Mouse (Mus musculus) heart, postnatal 14 days (tissue): ENCODE results near the gene Dnah12. TPM values are rescaled to one million over a fixed set of nuclear protein-coding genes. Genes with fewer than 3 reads are reported as not detected.
"Not testable (repeated sequence)": the region's sequence is repeated elsewhere in the genome, so short reads cannot be mapped to it uniquely, and the experiment has no call there.

Source experiments
- DNase-seq, 2 experiments: peaks; one replicate each; pipeline ENCODE4 v3.0.0; 2021 to 2022
- intact Hi-C: fragments of 180-260 bp; cut with DNase I; formaldehyde crosslinking; loops from one replicate; pipeline ENCODE4 v1.15.1; 2025
- total RNA-seq, 2 experiments: library from RNA; stranded (reverse); gene quantifications; 2 replicates each; pipeline ENCODE4 v1.2.3; 2021

Dnah12 gene
- total RNA-seq, 2 experiments from 2014 or later: 0.12 to 0.22 TPM

DNA sequence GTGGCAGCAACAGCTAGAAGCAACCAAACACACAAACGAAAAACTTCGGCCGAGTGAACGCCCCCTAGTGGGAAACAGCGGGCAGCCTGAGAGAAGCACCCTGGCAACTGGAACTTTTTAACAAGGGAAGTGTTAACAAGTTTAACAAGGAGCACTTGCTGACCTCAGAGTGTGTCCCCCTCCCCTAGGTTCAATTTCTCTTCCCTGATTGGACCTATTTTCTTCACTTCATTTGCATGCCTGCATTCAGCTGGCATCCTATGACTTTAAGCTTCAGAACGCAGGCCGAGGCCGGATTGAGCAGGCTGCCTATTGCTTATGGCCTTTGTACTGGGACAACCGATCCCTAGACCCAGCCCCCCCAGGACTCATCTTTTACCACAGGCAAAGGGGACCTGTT lies 174.3 kb downstream of the Dnah12 start:
- intact Hi-C loops: no loop called here
- no peak for DNase-seq

DNA sequence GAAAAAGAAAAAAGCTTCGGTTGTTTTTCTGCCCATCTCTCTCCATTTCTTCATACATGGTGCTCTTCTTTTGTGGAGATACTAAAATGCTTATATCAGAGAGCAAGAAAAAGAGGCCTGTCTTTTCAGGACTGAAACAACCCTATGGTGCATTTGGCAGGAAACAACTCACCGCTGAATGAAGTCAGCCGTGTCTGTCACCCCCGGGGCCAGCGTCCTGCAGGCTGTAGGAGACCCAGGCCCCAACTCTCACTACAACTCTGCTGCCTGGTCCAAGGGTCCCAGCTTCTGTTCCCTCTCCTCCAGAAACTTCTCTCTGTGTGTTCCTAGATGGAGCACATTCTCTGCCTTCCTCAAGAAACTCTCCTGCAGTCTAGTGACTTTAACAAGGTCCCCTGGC lies 175.2 kb downstream of the Dnah12 start:
- no peak for DNase-seq
- intact Hi-C loops: no loop called here

DNA sequence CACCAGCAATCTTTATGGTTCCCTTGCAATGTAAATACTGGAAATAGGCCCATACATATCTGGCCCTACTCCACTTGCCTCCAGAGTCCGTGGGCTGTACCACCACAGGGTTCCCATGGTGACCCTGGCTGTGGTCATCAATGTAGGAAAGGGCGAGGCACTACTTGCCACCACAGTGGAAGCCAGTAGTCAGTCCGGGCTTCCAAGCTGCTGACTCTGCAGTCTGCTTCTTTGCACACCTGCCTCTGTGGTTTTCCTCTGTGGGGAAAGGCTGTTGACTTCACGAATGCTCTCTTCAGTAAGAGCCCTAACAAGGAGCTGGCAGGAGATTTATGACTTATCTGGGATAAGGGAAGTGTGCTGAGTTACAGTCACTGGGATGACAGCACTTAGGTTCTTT lies 185.7 kb downstream of the Dnah12 start:
- no peak for DNase-seq
- intact Hi-C loops: no loop called here

DNA sequence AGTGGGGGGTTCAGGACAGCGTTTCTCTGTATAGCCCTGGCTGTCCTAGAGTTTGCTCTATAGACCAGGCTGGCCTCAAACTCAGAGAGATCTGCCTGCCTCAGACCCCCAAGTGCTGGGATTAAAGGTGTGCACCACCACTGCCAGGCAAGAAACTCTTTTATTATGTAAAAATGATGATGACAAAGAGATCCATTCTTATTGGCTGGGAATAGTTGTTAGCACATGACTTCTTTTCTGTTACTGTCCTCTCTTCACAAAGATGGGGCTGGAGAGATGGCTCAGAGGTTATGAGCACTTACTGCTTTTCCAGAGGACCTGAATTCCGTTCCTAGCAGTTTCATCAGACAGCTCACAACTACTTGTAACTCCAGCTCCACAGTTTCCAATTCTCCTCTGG lies 186.9 kb downstream of the Dnah12 start:
- DNase-seq: no peak
- intact Hi-C loops: no loop called here

DNA sequence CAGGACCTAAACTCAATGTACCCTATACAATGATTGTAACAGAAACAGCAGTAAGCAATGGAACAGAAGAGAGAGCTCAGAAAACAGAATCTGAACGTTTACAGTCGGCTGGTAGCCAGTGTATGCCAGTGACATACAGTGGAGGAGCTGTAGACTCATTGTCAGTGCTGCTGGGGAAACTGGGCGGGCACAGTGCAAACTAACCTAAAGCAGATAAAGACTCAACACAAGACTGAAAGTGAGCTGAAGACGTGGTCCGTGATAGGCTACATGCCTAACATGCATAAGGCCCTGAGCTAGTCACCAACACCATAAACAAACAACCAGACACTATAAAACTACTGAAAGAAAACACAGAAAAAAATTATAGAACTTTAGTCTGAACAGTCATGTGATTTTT lies 188.6 kb downstream of the Dnah12 start:
- no peak for DNase-seq
- intact Hi-C loops: no loop called here

DNA sequence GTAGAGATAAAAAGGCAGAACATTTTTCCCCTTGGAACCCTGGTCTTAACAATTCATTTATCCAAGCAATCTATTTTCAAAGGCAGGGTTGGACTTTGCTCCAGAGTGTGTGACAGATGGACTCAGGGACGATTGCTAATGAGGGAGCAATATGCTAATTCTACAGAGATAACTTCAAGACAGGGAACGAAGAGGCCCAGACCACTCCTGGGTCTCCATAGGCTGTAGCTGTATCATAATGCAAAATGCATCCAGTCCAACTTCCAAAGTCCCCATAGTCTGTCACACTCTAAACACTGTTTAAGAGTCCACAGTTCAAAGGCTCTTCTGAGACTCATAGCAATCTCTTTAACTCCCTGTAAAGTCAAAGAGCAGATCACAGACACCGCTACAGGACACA lies 194.2 kb downstream of the Dnah12 start:
- DNase-seq: no peak
- intact Hi-C loops: no loop called here

DNA sequence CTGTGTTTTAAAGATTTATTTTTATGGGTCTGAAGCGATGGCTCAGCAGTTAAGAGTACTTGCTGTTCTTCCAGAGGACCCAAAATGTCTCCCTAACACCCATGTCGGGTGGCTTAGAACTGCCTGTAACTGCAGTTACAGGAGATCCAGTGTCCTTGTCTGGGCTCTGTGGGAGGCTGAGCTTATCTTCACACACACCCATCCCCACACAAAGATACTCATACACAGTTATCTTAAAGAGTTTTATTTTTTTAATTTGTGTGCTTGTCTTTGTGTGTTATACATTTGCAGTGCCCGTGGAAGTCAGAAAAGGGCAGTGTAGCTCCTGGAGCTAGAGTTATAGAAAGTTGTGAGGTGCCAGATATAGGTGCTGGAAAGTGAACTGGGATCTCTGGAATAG lies 197.7 kb downstream of the Dnah12 start:
- intact Hi-C loops: no loop called here
- no peak for DNase-seq

DNA sequence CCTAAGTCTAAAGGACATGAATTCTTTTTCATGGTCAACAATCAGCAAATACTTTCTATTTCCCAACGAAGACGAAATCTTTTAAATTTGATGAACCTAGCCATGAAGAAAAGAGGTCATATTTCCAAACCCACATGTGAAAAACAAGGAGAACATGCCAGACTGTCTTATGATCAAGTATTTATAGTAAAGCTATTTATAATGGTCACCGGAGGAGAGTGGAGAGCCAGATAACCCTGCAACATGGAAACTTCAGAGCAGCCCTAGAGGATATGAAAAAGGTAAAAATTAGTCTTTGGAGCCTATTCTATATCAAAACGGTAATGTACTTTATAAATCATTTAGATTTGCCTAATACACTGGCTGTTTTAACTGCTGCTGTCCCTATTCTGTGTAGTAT lies 201.3 kb downstream of the Dnah12 start, which contains the start of gene Asb14:
TSS of gene Asb14 (plus strand) at position 166 of the 400 bp plus-strand sequence.
- intact Hi-C loops: no loop called here
- no peak for DNase-seq

DNA sequence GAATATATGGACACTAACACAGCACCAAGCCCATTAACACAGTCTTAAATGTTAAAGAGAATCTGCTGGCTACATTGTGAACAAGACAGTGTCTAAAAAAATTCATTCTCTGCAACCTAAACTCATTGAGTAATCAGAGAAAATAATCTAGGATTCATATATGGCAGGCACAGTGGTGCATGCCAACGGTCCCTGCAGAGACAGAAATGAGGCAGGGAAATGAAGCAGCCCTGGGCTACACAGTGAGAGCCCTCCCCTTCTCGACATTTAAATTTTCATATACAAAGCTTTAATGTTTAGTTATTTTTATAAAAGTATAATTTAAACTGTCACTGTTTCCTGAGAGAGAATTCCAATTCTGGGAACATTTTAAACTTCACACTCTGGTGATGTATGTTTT lies 206.4 kb downstream of the Dnah12 start:
- no peak for DNase-seq
- intact Hi-C loops: no loop called here

DNA sequence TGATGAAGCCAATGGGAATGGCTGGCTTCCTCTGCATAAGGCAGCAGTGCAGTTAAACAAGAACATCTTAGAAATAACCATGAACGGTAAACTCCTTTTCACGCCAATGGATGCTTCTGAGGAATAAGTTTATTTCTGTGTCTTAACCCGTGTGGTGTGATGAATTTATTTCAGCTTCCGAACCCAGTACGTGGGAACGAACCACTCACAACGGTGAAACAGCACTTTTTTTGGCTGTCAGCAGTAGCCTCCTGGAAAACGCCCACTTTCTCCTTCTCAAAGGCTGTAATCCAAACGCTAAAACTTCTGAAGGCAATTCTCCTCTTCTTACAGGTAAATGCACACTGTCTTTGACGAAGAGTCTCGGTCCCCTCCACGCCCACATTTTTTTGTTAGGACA lies 207.8 kb downstream of the Dnah12 start:
- DNase-seq: no peak
- intact Hi-C loops: no loop called here

DNA sequence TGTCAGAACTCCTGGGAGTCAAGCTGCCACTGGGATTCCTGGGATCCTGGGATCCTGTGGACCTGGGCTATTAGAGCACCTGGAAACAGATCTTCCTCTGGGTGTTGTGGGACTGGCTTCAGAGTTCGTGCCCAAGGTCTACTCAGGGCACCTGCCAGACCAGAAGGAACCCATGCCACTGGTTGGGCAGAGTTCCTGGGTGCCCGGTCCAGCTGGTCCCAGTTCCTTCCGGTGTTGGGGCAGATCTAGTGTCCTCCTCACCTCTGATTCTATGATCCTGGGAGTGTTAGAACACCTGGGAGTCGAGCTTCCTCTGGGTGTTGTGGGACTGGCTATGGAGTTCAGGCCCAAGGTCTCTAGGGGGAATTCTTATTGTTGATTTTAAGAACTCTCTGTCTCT lies 214.3 kb downstream of the Dnah12 start:
- intact Hi-C loops: no loop called here
- no peak for DNase-seq

DNA sequence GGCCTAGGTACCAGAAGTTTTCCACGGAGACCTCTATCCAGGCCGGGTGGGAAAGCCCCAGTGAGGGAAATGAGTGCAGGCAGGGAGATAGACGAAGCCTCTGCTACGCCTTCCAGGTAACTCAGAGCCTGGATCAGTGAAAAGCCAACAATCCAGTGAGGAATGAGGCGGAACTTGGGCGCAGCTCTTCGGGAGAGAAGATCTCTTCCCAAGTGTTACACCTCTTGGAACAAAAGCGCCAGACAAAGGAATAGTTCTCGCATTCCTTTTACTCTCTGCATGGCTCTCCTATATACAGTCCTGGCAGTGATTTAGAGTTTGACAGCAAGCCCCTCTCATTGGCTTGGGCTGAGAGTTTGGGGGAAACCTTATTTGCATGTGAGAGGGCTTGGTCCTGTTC lies 217.4 kb downstream of the Dnah12 start:
- DNase-seq, intact Hi-C loops: not testable (repeated sequence)

DNA sequence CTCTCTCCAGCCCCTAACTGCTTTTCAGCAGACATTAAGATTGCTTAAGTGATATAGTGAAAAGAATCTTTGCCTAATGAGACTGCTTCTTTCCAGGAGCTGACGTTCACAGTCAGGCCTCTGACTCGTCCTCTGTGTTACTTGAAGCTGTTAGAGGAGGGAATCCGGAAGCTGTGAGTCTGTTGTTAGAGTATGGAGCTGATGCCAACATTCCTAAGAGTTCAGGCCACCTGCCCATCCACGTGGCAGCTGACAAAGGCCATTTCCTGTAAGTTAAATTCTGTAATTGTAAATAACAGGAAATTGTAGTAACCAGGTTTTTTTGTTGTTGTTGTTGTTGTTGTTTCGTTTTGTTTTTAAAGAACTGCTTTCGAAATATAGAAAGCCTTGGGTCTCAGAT lies 218.1 kb downstream of the Dnah12 start:
- peak in 1 of 2 experiments; percentile 32 for DNase-seq
- intact Hi-C loops: no loop called here

DNA sequence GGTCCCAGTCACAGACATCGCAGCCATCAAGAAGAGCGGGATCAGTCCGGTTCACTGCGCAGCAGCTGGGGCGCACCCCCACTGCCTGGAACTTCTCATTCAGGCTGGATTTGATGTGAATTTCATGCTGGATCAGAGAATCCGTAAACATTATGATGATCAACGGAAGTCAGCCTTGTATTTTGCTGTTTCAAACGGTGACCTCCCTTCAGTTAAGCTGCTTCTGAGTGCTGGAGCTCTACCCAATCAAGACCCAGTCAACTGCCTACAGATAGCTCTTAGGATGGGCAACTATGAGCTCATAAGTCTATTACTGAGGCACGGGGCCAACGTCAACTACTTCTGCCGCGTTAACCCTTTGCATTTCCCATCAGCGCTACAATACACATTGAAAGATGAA lies 218.8 kb downstream of the Dnah12 start:
- intact Hi-C loops: no loop called here
- no peak for DNase-seq

DNA sequence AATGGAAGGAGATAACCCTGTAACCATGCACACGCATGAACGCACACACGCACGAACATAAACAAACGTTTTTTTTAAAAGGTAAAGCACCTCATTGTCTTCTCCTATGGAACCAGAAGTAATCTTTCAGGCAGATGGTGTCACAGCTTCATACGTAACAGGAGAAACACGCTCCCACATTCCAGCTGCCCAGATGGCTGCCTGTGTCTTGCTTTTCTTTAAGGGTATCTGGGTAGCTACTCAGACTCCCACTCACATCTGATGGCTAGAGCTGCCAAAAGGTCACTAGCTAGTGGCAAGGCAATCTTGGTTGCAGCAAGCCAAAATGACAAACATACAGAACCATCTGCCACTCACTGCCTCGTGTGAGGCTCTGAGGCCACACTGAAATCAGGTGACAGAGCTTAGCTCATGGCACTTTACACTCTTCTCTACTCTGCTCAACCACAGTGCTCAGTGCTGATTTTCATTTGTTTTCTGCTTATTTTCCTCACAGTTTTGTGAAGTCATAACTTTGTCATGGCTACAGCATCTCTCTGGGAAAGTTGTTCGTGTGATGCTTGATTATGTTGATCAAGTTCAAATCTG lies 220.7 kb downstream of the Dnah12 start:
- intact Hi-C loops: no loop called here

DNA sequence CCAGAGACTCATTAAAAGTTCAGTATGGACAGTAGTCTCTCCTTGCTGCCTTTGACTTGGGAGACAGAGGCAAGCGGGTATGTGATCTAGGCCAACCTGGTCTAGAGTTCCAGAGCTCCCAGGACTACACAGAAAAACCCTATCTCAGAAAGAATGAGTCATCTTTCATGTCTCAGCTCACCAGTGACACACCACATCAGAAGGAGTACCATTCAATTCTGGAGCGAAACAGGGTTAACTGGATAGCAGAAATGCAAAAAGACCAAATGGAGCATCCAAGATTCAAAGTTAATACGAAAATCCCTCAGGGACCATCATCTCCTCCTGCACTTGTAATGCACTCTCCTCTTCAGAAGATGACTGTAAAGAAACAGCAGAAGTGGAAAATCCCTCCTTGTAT lies 226.2 kb downstream of the Dnah12 start:
- intact Hi-C loops: no loop called here
- no peak for DNase-seq

More for the DNA sequence above, 220.7 kb downstream of the Dnah12 start:
- no peak for DNase-seq

DNA sequence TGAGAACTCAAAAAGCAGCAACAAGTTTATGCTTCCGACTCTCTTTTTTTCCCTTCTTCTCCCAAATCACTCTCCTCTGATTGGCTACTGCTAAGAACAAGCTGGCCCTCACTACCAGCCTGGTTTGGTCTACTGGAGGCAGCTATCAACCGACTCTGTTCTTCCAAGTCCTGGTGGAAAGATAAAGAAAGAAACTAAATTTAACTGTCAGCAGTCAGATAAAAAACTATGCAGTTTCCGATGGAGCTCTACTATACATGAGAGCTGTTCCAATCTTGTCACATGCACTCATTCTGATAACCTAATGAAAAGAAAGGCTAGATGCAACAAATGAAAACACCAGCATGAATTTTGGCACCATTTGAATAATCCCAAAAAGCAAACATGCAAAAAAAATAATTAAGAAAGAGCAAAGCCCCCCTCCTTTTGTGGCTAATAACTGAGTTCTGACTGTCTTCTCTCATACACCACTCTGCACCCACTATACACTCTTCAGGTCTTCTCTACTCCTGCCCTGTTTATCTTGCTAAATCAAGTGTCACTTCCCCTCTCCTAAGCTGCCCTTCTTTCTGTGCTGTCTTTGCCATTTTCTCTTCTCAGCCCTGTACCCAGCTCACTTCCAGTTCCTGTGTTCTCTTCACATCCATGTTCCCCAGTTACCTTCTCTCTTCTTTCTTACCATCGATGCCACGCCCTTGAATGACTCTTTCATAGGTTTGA lies 230.8 kb downstream of the Dnah12 start:
- intact Hi-C loops: no loop called here
- DNase-seq: no peak

DNA sequence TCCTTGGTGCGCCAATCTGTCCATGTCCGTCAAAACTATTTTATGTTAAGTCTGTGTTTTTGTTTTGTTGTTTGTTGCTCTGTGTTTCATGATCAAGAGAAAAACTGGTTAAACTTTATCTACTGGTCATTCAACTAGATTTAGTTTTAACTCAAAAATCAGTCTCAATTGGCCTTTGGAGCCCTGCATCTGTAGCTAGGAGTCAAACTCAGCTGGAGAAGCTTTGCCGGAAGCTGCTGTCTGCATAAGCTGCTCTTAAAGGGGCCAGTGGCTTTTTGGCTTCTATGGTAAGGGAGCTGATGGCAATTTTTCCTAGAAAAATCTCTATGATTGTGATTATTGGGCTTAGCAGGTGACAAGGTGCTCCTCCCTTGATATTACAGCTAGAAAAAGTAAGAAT lies 241.8 kb downstream of the Dnah12 start:
- DNase-seq: no peak
- intact Hi-C loops: no loop called here

DNA sequence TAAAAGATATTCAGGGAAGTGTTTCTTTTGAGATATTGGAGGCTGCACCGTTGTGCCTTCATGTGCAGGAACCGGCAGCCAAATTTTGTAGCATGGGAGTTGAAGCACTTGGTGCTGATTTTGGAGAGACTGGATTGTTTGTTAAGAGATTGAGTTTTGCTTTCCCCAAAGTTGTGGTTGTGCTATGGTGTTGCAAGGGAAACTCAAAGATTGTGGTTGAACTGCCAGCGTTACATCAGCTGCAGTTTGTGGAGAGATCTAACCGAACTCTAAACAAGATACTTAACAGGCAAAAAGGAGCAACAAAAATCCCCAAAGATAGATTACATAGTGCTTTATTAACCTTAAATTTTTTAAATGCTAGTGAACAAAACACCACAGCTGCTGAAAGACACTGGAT lies 242.5 kb downstream of the Dnah12 start:
- no peak for DNase-seq
- intact Hi-C loops: no loop called here
